Mouse (Mus musculus): ENCODE data around the gene Scgb2b27. TPM values are rescaled to one million over a fixed set of nuclear protein-coding genes. Genes with fewer than 3 reads are reported as not detected.
"Not testable (repeated sequence)": the region's sequence is repeated elsewhere in the genome, so short reads cannot be mapped to it uniquely, and the experiment has no call there.

Scgb2b27 gene
- polyA plus RNA-seq (2017; shearing (Covaris generic)): not detected

DNA sequence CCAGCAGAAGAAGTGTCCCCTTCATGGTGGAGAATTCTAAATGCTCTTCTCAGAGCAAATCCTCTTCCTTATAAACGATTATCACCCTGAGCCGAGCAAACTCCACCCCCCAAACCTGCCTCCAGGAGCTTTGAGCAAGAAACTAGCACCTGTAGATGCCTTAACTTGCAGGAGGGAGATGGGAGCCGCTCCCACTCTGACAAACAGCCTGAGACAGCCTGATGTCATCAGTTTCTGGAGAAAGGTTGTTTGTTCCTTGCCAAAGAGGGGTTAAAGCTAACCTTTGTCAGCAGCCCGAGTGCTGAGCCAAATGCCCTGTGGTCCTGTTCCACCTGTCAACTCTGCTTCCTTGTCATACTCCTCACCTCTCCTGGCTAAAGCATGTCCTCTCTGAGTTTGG lies at the start of gene Scgb2b27:
TSS of gene Scgb2b27 (minus strand) at position 101 of the 400 bp plus-strand sequence.
- ATAC-seq: no peak

DNA sequence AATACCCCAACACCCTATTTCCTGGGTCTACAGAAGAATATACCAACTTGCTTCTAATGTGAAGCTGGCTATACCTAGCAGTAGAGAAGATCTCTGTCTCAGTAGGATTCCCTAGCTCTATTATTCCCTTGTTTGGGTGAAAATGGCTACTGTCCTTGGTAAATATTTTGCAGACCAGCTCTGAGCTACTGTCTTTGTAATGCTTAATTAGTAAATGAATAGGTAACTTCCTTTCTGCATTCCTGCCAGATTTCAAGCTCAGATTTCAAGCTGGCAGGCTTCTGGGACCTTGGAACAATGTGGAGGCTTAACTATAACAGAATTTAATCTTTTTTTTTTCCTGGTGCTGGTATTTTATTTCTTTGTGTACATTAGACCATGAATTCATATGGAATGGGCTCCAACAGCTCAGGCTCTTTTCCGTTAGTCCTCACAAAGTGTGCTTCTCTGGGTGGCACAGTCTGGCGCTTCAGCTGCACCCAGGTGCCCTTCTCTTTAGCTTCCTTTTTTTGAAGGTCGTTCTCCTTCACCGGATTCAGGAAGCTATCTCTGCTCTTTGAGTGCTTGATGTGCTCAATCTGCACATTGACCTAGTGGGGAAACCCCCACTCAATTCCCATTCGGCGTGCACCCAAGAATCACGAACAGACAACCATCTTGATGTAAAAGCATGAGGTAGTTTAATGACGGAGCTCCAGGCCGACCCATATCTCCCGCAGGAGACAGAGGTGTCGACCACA lies 22.5 kb upstream of the Scgb2b27 start:
- not testable (repeated sequence) for ATAC-seq

DNA sequence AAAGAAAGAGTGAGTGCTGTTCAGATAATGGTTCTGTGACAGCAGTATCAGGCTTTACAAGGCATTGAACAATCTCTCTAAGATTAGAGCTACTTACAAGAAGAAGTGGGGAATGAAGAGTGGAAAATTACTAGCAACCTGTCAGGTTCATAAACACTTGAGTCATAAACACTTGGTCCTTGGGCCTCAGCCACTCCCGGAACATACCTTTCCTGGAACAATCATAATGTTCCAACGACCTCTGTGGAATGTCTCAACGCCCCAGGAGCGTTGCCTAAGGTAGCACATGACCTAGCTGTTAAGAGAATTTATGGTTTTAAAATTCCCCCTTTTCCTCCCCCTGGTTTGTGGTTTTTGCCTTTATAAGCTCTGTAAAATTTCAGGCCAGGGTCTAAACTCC lies 20.8 kb upstream of the Scgb2b27 start:
- ATAC-seq: not testable (repeated sequence)

DNA sequence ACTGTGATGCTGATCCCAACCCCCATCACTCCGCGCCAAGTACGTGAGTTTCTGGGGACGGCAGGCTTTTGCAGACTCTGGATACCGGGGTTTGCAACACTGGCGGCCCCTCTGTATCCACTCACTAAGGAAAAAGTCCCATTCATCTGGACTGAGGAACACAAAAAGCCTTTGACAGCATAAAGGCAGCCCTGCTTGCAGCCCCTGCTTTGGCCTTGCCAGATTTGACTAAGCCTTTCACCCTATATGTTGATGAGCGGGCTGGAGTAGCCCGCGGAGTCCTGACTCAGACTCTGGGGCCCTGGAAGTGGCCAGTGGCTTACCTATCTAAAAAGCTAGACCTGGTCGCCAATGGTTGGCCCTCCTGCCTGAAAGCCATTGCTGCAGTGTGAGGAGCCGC lies 16.3 kb upstream of the Scgb2b27 start:
- no peak for ATAC-seq

DNA sequence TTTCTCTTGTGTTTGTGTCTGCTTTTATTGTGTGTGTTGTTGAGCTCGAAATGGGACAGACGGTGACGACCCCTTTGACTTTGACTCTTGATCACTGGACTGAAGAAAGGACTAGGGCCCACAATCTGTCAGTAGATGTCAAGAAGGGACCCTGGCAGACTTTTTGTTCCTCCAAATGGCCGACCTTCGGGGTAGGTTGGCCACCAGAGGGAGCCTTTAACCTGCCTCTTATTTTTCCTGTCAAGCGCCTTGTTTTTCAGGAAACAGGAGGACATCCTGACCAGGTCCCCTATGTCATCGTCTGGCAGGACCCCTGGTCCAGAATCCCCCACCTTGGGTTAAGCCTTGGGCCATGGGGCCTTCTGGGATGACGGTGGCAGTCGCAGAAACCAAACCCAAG lies 13.5 kb upstream of the Scgb2b27 start:
- ATAC-seq: not testable (repeated sequence)

DNA sequence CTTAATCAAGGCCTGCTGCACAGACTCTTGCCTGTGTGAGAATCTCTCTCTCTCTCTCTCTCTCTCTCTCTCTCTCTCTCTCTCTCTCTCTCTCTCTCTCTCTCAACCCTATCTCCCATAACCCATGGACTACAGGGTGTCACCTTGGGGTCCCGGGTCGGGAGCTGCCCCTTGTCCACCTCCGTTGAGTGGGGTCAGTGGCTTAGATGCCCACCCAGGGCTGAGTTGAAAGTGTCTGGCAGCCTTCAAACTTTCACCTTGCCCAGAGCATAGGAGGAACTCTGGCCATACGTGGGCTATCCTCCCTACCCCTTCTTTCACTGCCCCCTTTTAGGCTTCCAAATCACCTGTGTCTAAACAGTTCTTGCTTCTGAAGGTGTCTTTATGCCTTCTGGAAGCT lies 11.9 kb upstream of the Scgb2b27 start:
- no peak for ATAC-seq

DNA sequence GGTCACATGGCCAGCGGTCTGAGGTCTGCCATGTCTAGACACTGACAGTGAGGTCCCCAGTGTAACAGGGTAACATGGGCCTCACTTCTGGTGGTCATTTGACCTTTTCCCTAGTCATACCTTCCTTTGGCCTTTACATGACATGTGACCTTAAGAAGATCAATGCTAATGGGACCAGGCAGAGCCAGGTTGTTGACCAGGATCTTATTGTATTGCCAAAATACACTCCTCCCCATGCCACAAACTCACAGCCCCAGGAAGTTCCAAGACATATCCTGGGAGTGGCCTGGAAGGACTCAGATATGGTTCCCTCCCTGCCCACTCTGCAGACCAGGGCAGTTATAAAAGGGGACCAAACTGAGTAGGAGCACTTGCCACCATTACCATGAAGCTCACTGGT lies 7.4 kb upstream of the Scgb2b27 start, which contains the start of gene Scgb1b27:
TSS of gene Scgb1b27 (plus strand) at position 301 of the 400 bp plus-strand sequence.
- ATAC-seq: not testable (repeated sequence)

DNA sequence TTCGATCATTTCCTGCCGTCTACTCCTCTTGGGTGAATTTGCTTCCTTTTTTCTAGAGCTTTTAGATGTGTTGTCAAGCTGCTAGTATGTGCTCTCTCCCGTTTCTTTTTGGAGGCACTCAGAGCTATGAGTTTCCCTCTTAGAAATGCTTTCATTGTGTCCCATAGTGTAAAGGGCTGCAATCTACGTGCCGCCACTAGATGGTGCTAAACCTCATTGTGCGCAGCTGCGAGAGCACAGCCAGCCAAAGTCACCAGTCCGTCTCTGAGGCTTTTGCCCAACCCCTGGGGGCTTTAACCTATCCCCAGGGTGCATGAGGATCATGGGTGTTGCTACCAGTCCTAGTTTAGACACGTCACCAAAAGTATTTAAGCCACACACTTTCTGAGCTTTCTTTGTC lies 31.5 kb downstream of the Scgb2b27 start:
- ATAC-seq: not testable (repeated sequence)

Other genes with a start within 250 kb of the Scgb2b27 start
- gene Scgb2b26, start 68.9 kb downstream of the Scgb2b27 start, polyA plus RNA-seq (2017; shearing (Covaris generic)): not detected
- not detected for gene Scgb1b27, start 7.5 kb upstream of the Scgb2b27 start, polyA plus RNA-seq (2017; shearing (Covaris generic))
- not detected for gene Scgb1b30, start 81.5 kb upstream of the Scgb2b27 start, polyA plus RNA-seq (2017; shearing (Covaris generic))
- gene Wtip, start 119.3 kb upstream of the Scgb2b27 start, polyA plus RNA-seq (2017; shearing (Covaris generic)): not detected
- gene Uba2, start 155.7 kb upstream of the Scgb2b27 start, polyA plus RNA-seq (2017; shearing (Covaris generic)): 10 to 100 TPM; 93.3 to 94.9 TPM
- gene Pdcd2l, start 182.7 kb upstream of the Scgb2b27 start, polyA plus RNA-seq (2017; shearing (Covaris generic)): 10 to 100 TPM; 23.4 to 35.1 TPM
- gene Gpi1, start 216.4 kb upstream of the Scgb2b27 start, polyA plus RNA-seq (2017; shearing (Covaris generic)): 100 to 1,000 TPM; 354 to 384 TPM
- gene Gm6096, start 237.1 kb upstream of the Scgb2b27 start, polyA plus RNA-seq (2017; shearing (Covaris generic)): not detected

Measured in activated CD4-positive, CD25-positive, alpha-beta regulatory T cell, adult 4 months (primary cell).